Mouse (Mus musculus) liver, embryonic 14.5 days (tissue): ENCODE results near the gene Selenop. TPM values are rescaled to one million over a fixed set of nuclear protein-coding genes. Genes with fewer than 3 reads are reported as not detected.

Source experiments
- ATAC-seq: fragments of 200-750 bp; cut with Nextera tagmentation; 2 replicates; pipeline ENCODE4 v1.8.0; 2017; ENCODE audit warnings: moderate number of reproducible peaks, mild to moderate bottlenecking, moderate library complexity; ENCODE audit not compliant: insufficient read depth
- DNase-seq, 3 experiments: peaks; one replicate each; pipeline ENCODE4 v3.0.0-alpha.2; 2012 to 2013; ENCODE audit warnings: low read depth in 3 of 3, low spot score in 3 of 3
- H3K27ac ChIP-seq: fragments of 300-500 bp; sonication (generic); 2 replicates; pipeline ENCODE4 v1.5.1; 2014; ENCODE audit warnings: moderate library complexity, mild to moderate bottlenecking, control low read depth, inconsistent platforms
- H3K27me3 ChIP-seq: fragments of 300-500 bp; sonication (generic); 2 replicates; pipeline ENCODE4 v1.6.1; 2014; ENCODE audit warnings: mild to moderate bottlenecking, low read length, moderate library complexity; ENCODE audit not compliant: control insufficient read depth, insufficient read depth
- H3K36me3 ChIP-seq: fragments of 300-500 bp; sonication (generic); replicated peaks from 2 replicates; pipeline ENCODE4 v1.6.1; 2014; ENCODE audit warnings: low read depth; ENCODE audit not compliant: control insufficient read depth, insufficient read depth
- H3K4me1 ChIP-seq, 2 experiments: fragments of 200-500 bp in 1 of 2; fragments of 300-500 bp in 1 of 2; sonication (generic) in 1 of 2; replicated peaks; 2 replicates each; pipeline ENCODE4 v1.6.1; 2012 to 2014; ENCODE audit warnings: antibody characterized with exemption in 1 of 2, inconsistent platforms in 1 of 2, low read length in 1 of 2; ENCODE audit not compliant: control insufficient read depth in 2 of 2, insufficient read depth in 2 of 2
- H3K4me2 ChIP-seq: fragments of 300-500 bp; sonication (generic); 2 replicates; pipeline ENCODE4 v1.6.1; 2014; ENCODE audit warnings: low read depth, mild to moderate bottlenecking, control low read depth, moderate library complexity
- H3K4me3 ChIP-seq, 2 experiments: fragments of 200-500 bp in 1 of 2; fragments of 300-500 bp in 1 of 2; sonication (generic) in 1 of 2; 2 replicates each; pipeline ENCODE4 v1.5.1; 2012 to 2014; ENCODE audit warnings: low read depth in 2 of 2, low read length in 2 of 2, mild to moderate bottlenecking in 2 of 2, control low read depth in 1 of 2, inconsistent platforms in 1 of 2, moderate library complexity in 1 of 2; ENCODE audit not compliant: insufficient read depth in 1 of 2
- H3K9ac ChIP-seq: fragments of 300-500 bp; sonication (generic); replicated peaks from 2 replicates; pipeline ENCODE4 v1.6.1; 2014; ENCODE audit warnings: mild to moderate bottlenecking, control low read depth, moderate library complexity
- H3K9me3 ChIP-seq: fragments of 300-500 bp; sonication (generic); 2 replicates; pipeline ENCODE4 v1.6.1; 2016; ENCODE audit warnings: low read length, mixed read lengths; ENCODE audit not compliant: control insufficient read depth
- CTCF ChIP-seq: IDR thresholded peaks from 2 replicates; pipeline ENCODE4 v1.5.1; 2016; ENCODE audit warnings: antibody characterized with exemption, low read depth, control low read depth
- EP300 ChIP-seq: IDR thresholded peaks from 2 replicates; pipeline ENCODE4 v1.6.1; 2016; ENCODE audit warnings: antibody characterized with exemption, low read depth
- WGBS: fragments of 180-500 bp; shearing (Covaris S2); extraction: QIAGEN DNeasy Blood & Tissue Kit; methylation state at CpG from one replicate; pipeline ENCODE4 v1.1.7; 2014; ENCODE audit not compliant: insufficient replicate concordance; 5-methylcytosine and 5-hydroxymethylcytosine counted together
- polyA plus RNA-seq, 2 experiments: library from polyadenylated mRNA; depleted of rRNA in 1 of 2; stranded (reverse) in 1 of 2; unstranded in 1 of 2; fragments of >200 nt; fragmentation: Nextera tagmentation in 1 of 2; extraction: Ambion mirVana in 1 of 2; gene quantifications; 2 replicates each; pipeline versions ENCODE4 v1.2.1 to v1.2.3; 2012 to 2014

The Selenop gene
- polyA plus RNA-seq, 2 experiments = 242 to 470 TPM

- DNase-seq (no peak), ATAC-seq (no peak)
- TF ChIP-seq CTCF (no peak), EP300 (no peak)
- 42% methylated on average over 1 of the region's 1 CpGs for WGBS
- Histone ChIP-seq H3K9me3 (no peaks in the 10 kb centered on the region), H3K4me2 (no peak overlapping the region), H3K27me3 (no peaks in the 10 kb centered on the region), H3K4me1 (no peaks in the 10 kb centered on the region), H3K27ac (no peak overlapping the region), H3K36me3 (no peaks in the 10 kb centered on the region), H3K9ac (no peak overlapping the region), H3K4me3 (no peak overlapping the region)
These were observed 9.3 kb upstream of the Selenop start for GRCm38 (mm10) chr15:3259025-3259424.

GRCm38 (mm10) chr15:3260309-3260708 is 8.0 kb upstream of the Selenop start:
- no peak for ATAC-seq

GRCm38 (mm10) chr15:3262883-3263282 is 5.5 kb upstream of the Selenop start:
- 47% methylated on average over 3 of the region's 3 CpGs for WGBS
- Histone ChIP-seq H3K4me3 (no peak overlapping the region), H3K4me1 (no peaks in the 10 kb centered on the region; a peak in 1 of 4 replicates), H3K36me3 (no peaks in the 10 kb centered on the region), H3K9me3 (no peaks in the 10 kb centered on the region), H3K9ac (no peak overlapping the region), H3K27ac (no peak overlapping the region), H3K27me3 (no peaks in the 10 kb centered on the region), H3K4me2 (no peak overlapping the region)
- ATAC-seq (no peak), DNase-seq (no peak)
- TF ChIP-seq CTCF (no peak), EP300 (no peak)

More at GRCm38 (mm10) chr15:3260309-3260708, 8.0 kb upstream of the Selenop start:
- Histone ChIP-seq H3K36me3 (no peaks in the 10 kb centered on the region), H3K27me3 (no peaks in the 10 kb centered on the region), H3K4me2 (no peak overlapping the region), H3K27ac (no peak overlapping the region), H3K4me1 (no peaks in the 10 kb centered on the region), H3K9ac (no peak overlapping the region), H3K9me3 (no peaks in the 10 kb centered on the region), H3K4me3 (no peak overlapping the region)
- no peak for DNase-seq
- TF ChIP-seq CTCF (no peak), EP300 (no peak)
- 52% methylated on average over 4 of the region's 4 CpGs for whole genome bisulfite sequencing

GRCm38 (mm10) chr15:3264293-3264692 is 4.1 kb upstream of the Selenop start:
- Histone ChIP-seq H3K27me3 (no peaks in the 10 kb centered on the region), H3K4me2 (no peak overlapping the region)
- 32% methylated on average over 4 of the region's 4 CpGs for WGBS

GRCm38 (mm10) chr15:3264828-3265227 is 3.5 kb upstream of the Selenop start:
- no peak overlapping the region for H3K27ac ChIP-seq
- no peak for DNase-seq
- WGBS = 27% methylated on average over 1 of the region's 1 CpGs

More at GRCm38 (mm10) chr15:3264293-3264692, 4.1 kb upstream of the Selenop start:
- no peak for TF ChIP-seq EP300
- TF ChIP-seq CTCF = no peak
- H3K9ac ChIP-seq = no peak overlapping the region
- no peak overlapping the region for H3K4me3 ChIP-seq
- DNase-seq = no peak
- H3K4me1 ChIP-seq = no peaks in the 10 kb centered on the region; a peak in 2 of 4 replicates
- no peaks in the 10 kb centered on the region for H3K9me3 ChIP-seq
- no peak for ATAC-seq
- no peak overlapping the region for H3K27ac ChIP-seq
- no peaks in the 10 kb centered on the region for H3K36me3 ChIP-seq

More at GRCm38 (mm10) chr15:3264828-3265227, 3.5 kb upstream of the Selenop start:
- H3K9ac ChIP-seq = no peak overlapping the region
- H3K4me2 ChIP-seq = no peak overlapping the region
- TF ChIP-seq CTCF = no peak
- no peak for TF ChIP-seq EP300
- H3K9me3 ChIP-seq = no peaks in the 10 kb centered on the region
- no peaks in the 10 kb centered on the region for H3K27me3 ChIP-seq
- H3K36me3 ChIP-seq = no peaks in the 10 kb centered on the region
- H3K4me1 ChIP-seq = peaks cover 0 to 4% of the 10 kb centered on the region in 2 experiments; a peak in 3 of 4 replicates
- ATAC-seq = no peak
- no peak overlapping the region for H3K4me3 ChIP-seq
